Mouse (Mus musculus): ENCODE measurements around the gene Agbl4. TPM values are rescaled to one million over a fixed set of nuclear protein-coding genes. Genes with fewer than 3 reads are reported as not detected.

Agbl4 gene
- polyA plus RNA-seq, 1 experiment from 2014 or later, result 2.1 TPM

- 85% methylated on average over 1 of the region's 1 CpGs for WGBS
- no peak overlapping the region for H3K4me2 ChIP-seq (replicated peaks)
- no peaks in the 10 kb centered on the region for H3K36me3 ChIP-seq
- H3K4me3 ChIP-seq, result no peak overlapping the region
- peaks cover 3% of the 10 kb centered on the region; the same call in 1 of the 2 replicates for H3K4me1 ChIP-seq
- H3K27ac ChIP-seq, result no peak overlapping the region
- H3K9me3 ChIP-seq (replicated peaks), result no peaks in the 10 kb centered on the region
- ATAC-seq (ENCODE audit: low FRiP score), result no peak
- H3K27me3 ChIP-seq, result no peaks in the 10 kb centered on the region
- H3K9ac ChIP-seq, result no peak overlapping the region
Measured at GRCm38 (mm10) chr4:111588211-111588610, 1190.8 kb downstream of the Agbl4 start.

GRCm38 (mm10) chr4:111589467-111590170 lies 1192.2 kb downstream of the Agbl4 start:
- 89% methylated on average over 4 of the region's 4 CpGs for WGBS
- H3K4me2 ChIP-seq (replicated peaks), result no peak overlapping the region
- no peak overlapping the region for H3K4me3 ChIP-seq
- no peak overlapping the region for H3K9ac ChIP-seq
- H3K27ac ChIP-seq, result no peak overlapping the region
- H3K9me3 ChIP-seq (replicated peaks), result no peaks in the 10 kb centered on the region
- ATAC-seq (ENCODE audit: low FRiP score), result no peak
- no peaks in the 10 kb centered on the region for H3K36me3 ChIP-seq
- H3K4me1 ChIP-seq, result no peaks in the 10 kb centered on the region
- H3K27me3 ChIP-seq, result no peaks in the 10 kb centered on the region

GRCm38 (mm10) chr4:111594655-111595295 lies 1197.3 kb downstream of the Agbl4 start:
- no peak overlapping the region for H3K27ac ChIP-seq
- no peaks in the 10 kb centered on the region for H3K9me3 ChIP-seq (replicated peaks)
- H3K9ac ChIP-seq, result no peak overlapping the region
- no peaks in the 10 kb centered on the region for H3K36me3 ChIP-seq
- ATAC-seq (ENCODE audit: low FRiP score), result no peak
- H3K4me1 ChIP-seq, result no peaks in the 10 kb centered on the region
- 93% methylated on average over 3 of the region's 3 CpGs for WGBS
- H3K4me3 ChIP-seq, result no peak overlapping the region
- H3K4me2 ChIP-seq (replicated peaks), result no peak overlapping the region
- H3K27me3 ChIP-seq, result no peaks in the 10 kb centered on the region

GRCm38 (mm10) chr4:111597249-111597661 lies 1199.8 kb downstream of the Agbl4 start:
- WGBS, result 79% methylated on average over 2 of the region's 2 CpGs
- Histone ChIP-seq H3K27me3 (no peaks in the 10 kb centered on the region), H3K36me3 (no peaks in the 10 kb centered on the region), H3K4me3 (no peak overlapping the region), H3K27ac (no peak overlapping the region), H3K9ac (no peak overlapping the region), H3K4me1 (no peaks in the 10 kb centered on the region), H3K4me2 (replicated peaks) (no peak overlapping the region), H3K9me3 (replicated peaks) (no peaks in the 10 kb centered on the region)
- ATAC-seq (ENCODE audit: low FRiP score), result peak; percentile 74

GRCm38 (mm10) chr4:111597986-111598385 lies 1200.5 kb downstream of the Agbl4 start:
- H3K9me3 ChIP-seq (replicated peaks), result no peaks in the 10 kb centered on the region
- H3K9ac ChIP-seq, result no peak overlapping the region
- H3K27me3 ChIP-seq, result no peaks in the 10 kb centered on the region
- H3K27ac ChIP-seq, result no peak overlapping the region
- no peaks in the 10 kb centered on the region for H3K4me1 ChIP-seq
- peak; percentile 41; the same call in 1 of the 2 replicates for ATAC-seq (ENCODE audit: low FRiP score)
- H3K36me3 ChIP-seq, result no peaks in the 10 kb centered on the region
- H3K4me2 ChIP-seq (replicated peaks), result no peak overlapping the region
- H3K4me3 ChIP-seq, result no peak overlapping the region
- WGBS, result 71% methylated on average over 1 of the region's 1 CpGs

GRCm38 (mm10) chr4:111603194-111603593 lies 1205.7 kb downstream of the Agbl4 start:
- Histone ChIP-seq H3K36me3 (no peaks in the 10 kb centered on the region), H3K4me1 (no peaks in the 10 kb centered on the region), H3K4me2 (replicated peaks) (no peak overlapping the region), H3K9me3 (replicated peaks) (no peaks in the 10 kb centered on the region), H3K27ac (no peak overlapping the region), H3K27me3 (no peaks in the 10 kb centered on the region), H3K9ac (no peak overlapping the region), H3K4me3 (no peak overlapping the region)
- no peak for ATAC-seq (ENCODE audit: low FRiP score)
- 92% methylated on average over 2 of the region's 2 CpGs for WGBS

GRCm38 (mm10) chr4:111607826-111608500 lies 1210.5 kb downstream of the Agbl4 start:
- Histone ChIP-seq H3K4me3 (no peak overlapping the region), H3K9me3 (replicated peaks) (no peaks in the 10 kb centered on the region), H3K27ac (no peak overlapping the region), H3K27me3 (no peaks in the 10 kb centered on the region), H3K36me3 (no peaks in the 10 kb centered on the region), H3K9ac (no peak overlapping the region), H3K4me2 (replicated peaks) (no peak overlapping the region), H3K4me1 (no peaks in the 10 kb centered on the region)
- no peak for ATAC-seq (ENCODE audit: low FRiP score)
- 82% methylated on average over 8 of the region's 8 CpGs for WGBS

- Histone ChIP-seq H3K27ac (no peak overlapping the region), H3K4me1 (0 out of 2 replicates have a peak, but pooled peaks cover 2% of the 10 kb centered on the region), H3K4me3 (no peak overlapping the region), H3K27me3 (no peaks in the 10 kb centered on the region), H3K9ac (no peak overlapping the region), H3K9me3 (replicated peaks) (no peaks in the 10 kb centered on the region), H3K4me2 (replicated peaks) (no peak overlapping the region), H3K36me3 (no peaks in the 10 kb centered on the region)
- no peak for ATAC-seq (ENCODE audit: low FRiP score)
- WGBS, result 53% methylated on average over 2 of the region's 2 CpGs
Measured at GRCm38 (mm10) chr4:111621865-111622264, 1224.4 kb downstream of the Agbl4 start.

GRCm38 (mm10) chr4:111624914-111625313 lies 1227.5 kb downstream of the Agbl4 start:
- Histone ChIP-seq H3K9ac (no peak overlapping the region), H3K4me3 (no peak overlapping the region), H3K36me3 (no peaks in the 10 kb centered on the region), H3K27ac (no peak overlapping the region), H3K9me3 (replicated peaks) (no peaks in the 10 kb centered on the region), H3K27me3 (no peaks in the 10 kb centered on the region), H3K4me2 (replicated peaks) (no peak overlapping the region), H3K4me1 (0 out of 2 replicates have a peak, but pooled peaks cover 2% of the 10 kb centered on the region)
- 60% methylated on average over 5 of the region's 5 CpGs for WGBS
- ATAC-seq (ENCODE audit: low FRiP score), result no peak

- WGBS, result 39% methylated on average over 8 of the region's 8 CpGs
- no peak overlapping the region for H3K4me3 ChIP-seq
- no peaks in the 10 kb centered on the region for H3K36me3 ChIP-seq
- no peaks in the 10 kb centered on the region for H3K9me3 ChIP-seq (replicated peaks)
- H3K4me1 ChIP-seq, result 0 out of 2 replicates have a peak, but pooled peaks cover 2% of the 10 kb centered on the region
- ATAC-seq (ENCODE audit: low FRiP score), result peak; percentile 74
- H3K9ac ChIP-seq, result no peak overlapping the region
- H3K27me3 ChIP-seq, result no peaks in the 10 kb centered on the region
- no peak overlapping the region for H3K27ac ChIP-seq
- H3K4me2 ChIP-seq (replicated peaks), result no peak overlapping the region
Measured at GRCm38 (mm10) chr4:111626118-111626830, 1228.8 kb downstream of the Agbl4 start.

- no peak overlapping the region for H3K9ac ChIP-seq
- H3K27ac ChIP-seq, result no peak overlapping the region
- WGBS, result 100% methylated on average over 1 of the region's 1 CpGs
- H3K4me1 ChIP-seq, result no peaks in the 10 kb centered on the region
- no peaks in the 10 kb centered on the region for H3K36me3 ChIP-seq
- no peaks in the 10 kb centered on the region for H3K9me3 ChIP-seq (replicated peaks)
- no peak for ATAC-seq (ENCODE audit: low FRiP score)
- H3K4me3 ChIP-seq, result no peak overlapping the region
- H3K4me2 ChIP-seq (replicated peaks), result no peak overlapping the region
- no peaks in the 10 kb centered on the region for H3K27me3 ChIP-seq
Measured at GRCm38 (mm10) chr4:111632615-111633014, 1235.2 kb downstream of the Agbl4 start.

GRCm38 (mm10) chr4:111635538-111636124 lies 1238.2 kb downstream of the Agbl4 start:
- H3K4me1 ChIP-seq, result no peaks in the 10 kb centered on the region
- no peak overlapping the region for H3K4me2 ChIP-seq (replicated peaks)
- WGBS, result 82% methylated on average over 3 of the region's 3 CpGs
- no peaks in the 10 kb centered on the region for H3K9me3 ChIP-seq (replicated peaks)
- no peak overlapping the region for H3K4me3 ChIP-seq
- no peak overlapping the region for H3K9ac ChIP-seq
- no peaks in the 10 kb centered on the region for H3K36me3 ChIP-seq
- ATAC-seq (ENCODE audit: low FRiP score), result no peak
- H3K27ac ChIP-seq, result no peak overlapping the region
- H3K27me3 ChIP-seq, result no peaks in the 10 kb centered on the region
